Mouse (Mus musculus) adipose tissue, adult 10 weeks (tissue): Measurements from ENCODE around the gene Ppox. TPM values are rescaled to one million over a fixed set of nuclear protein-coding genes. Genes with fewer than 3 reads are reported as not detected.

Source experiments
- polyA plus RNA-seq: library from polyadenylated mRNA; stranded (reverse); fragments of 350-450 nt; fragmentation: Illumina TruSeq; extraction: RNeasy Lipid Tissue Mini Kit (QIAGEN cat#74804); gene quantifications from one replicate; pipeline ENCODE4 v1.2.3, GENCODE M21; 2014; ENCODE audit warnings: low read depth, low replicate concordance

The Ppox gene
- polyA plus RNA-seq, result 43.4 TPM

GRCm38 (mm10) chr1:171280916-171281527 is at the start of gene Ppox:
Gene Ppox (minus strand): TSS chr1:171281186.

GRCm38 (mm10) chr1:171328839-171329432 is 48.0 kb upstream of the Ppox start, which contains the start of gene Dedd:
Gene Dedd (plus strand): TSS chr1:171329145.

DNA sequence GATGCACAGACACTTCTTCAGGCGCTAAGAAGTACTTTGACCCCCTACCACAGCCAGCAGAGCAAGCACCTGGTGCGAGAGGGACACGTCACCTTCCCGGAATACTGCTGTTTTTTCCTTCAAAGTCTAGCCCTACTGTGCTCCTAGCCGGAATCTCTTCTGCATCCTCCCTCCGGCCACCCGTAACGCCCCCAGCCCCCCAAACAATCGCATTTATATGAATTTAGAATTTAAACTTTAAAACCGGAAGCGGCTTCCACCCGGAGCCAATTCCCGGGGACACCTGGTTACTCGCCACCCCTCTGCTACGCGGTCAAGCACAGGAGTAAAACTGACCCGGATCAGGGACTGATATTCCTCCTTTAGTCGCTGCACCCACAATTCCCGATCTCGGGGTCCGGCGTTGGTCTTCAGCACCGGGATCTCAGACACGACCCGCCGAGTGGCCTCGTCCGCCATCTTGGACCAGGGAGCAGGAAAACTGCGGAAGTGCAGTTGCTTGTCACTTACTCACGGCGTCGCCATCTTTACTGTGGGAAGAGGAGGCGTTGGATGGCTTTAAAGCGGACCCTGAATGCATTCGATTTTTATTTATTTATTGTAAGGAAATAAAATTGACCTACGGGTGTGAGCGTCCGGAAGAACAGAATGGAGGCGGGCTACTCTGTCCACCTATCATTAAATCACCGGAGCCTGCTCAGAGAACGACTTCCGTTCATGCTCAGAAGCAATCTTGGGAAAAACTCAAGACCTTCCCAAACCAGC is 13.5 kb upstream of the Ppox start, which contains the start of gene Ufc1:
Gene Ufc1, minus strand, starts transcription at position 727 of the 765 bp plus-strand sequence.

DNA sequence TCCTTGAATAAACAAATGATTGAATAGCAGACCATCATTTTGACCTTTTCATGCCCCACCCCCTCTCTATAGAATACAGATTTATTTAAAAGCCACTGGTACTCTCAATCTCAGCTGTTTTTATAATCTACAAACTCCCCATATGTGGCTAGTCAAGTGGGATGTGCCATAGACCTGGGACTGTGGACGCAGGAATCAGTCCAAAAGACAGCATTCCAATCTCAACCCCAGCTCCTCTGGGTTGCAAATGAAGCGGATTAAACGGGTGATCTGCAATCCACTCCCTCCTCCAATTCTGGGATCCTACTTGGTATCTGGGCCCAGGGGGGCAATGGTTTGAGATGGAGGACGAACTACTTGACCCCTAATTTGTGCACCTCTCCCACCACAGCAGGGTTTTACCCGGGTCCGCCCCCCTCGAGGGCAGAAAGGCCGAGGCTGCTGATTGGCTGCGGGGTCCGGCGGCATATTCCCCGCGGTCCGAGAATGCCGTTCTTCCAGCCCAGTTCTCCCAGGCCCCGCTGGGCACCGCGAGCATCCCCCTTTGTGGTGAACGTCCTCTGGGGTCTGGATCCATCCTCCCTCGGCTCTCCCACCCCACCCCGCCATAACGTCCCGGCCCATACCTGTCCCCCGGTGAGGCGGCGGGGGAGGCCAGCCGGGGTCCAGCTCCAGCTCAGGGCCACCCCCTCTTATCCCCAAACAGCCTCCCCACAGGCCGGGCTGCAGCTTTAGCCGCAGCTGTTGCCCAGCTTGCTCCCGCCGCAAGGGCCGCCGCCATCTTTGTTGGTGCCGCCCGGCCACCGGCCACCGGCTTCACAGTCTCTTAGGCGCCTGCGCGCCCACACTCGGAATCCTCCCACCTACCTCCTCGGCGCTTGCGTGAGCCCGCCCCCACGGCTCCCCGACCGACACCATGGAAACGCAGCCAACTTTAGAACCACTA is 6.4 kb upstream of the Ppox start, which contains the start of gene Usp21:
Gene Usp21, minus strand, starts transcription at position 856 of the 946 bp plus-strand sequence.

GRCm38 (mm10) chr1:171269848-171270572 is 11.0 kb downstream of the Ppox start, which contains the start of gene B4galt3:
Gene B4galt3 (plus strand): TSS chr1:171270328.

DNA sequence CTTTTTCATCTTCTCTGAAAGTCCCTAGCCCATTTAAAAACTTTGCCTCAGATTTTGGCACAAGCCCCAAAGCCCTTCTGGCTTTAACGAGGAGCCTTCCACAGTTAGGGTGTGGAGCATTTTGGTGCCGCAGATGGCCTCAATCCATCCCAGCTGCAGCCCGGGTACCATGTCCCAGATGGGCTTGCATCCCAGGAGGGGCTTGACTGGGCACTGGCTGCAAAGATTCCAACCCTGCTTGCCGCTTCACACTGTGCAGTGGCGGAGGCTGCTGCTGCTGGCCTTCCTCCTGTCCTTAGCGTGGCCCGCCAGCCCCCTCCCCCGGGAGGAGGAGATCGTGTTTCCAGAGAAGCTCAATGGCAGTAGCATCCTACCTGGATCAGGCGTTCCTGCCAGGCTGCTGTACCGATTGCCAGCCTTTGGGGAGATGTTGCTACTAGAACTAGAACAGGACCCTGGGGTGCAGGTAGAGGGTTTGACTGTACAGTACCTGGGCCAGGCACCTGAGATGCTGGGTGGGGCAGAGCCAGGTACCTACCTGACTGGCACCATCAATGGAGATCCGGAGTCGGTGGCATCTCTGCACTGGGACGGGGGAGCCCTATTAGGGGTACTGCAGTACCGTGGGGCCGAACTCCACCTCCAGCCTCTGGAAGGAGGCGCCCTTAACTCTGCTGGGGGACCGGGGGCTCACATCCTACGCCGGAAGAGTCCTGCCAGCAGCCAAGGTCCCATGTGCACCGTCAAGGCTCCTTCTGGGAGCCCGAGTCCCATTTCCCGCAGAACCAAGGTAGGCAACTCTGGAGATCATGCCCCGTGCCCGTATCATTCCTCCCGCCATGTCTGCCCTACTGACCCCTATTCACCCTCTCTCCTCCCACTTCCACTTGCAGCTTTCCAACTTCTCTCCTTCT is 30.0 kb downstream of the Ppox start, which contains the start of gene Ndufs2:
Gene Ndufs2, minus strand, starts transcription at position 709 of the 914 bp plus-strand sequence.

DNA sequence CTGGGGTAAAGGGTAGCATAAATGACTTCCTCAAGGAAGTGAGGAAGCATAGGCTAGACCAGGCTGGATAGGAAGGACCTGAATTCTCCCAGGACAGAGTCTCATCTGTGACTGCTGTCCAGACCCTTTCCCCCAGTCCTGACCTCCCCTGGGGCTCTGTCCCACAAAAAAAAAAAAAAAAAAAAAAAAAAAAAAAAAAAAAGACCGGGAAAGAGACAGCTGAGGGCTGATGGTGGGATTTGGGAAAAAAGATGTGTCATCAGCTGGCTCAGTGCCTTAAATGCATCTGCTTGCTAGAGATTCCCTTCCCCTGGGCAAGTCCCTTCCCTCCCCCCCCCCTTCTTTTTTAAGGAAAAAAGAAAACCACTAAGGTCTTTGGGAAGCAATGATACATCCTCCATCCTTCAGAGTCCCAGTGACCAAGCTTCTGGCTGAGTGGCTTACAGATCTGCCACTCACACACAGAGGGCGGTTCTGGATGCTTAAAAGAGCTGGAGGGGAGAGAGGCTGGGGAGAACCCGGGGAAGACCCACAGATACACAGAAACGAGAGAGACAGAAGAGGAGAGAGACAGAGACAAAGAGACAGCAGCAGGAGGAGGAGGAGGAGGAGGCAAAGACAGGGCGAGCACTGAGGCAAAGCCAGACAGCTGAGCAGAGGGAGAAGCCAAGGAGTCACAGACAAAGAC is 30.9 kb downstream of the Ppox start, which contains the start of gene Adamts4:
Gene Adamts4, plus strand, starts transcription at position 509 of the 688 bp plus-strand sequence.

GRCm38 (mm10) chr1:171234126-171234525 is 46.9 kb downstream of the Ppox start, which contains the start of gene Fcer1g:
Gene Fcer1g (minus strand): TSS chr1:171234365.

Other genes with a start within 250 kb of the Ppox start
- 42.1 TPM for gene Fcgr3, start 216.3 kb downstream of the Ppox start, polyA plus RNA-seq
- gene Cfap126, start 167.3 kb downstream of the Ppox start, polyA plus RNA-seq, result 23.4 TPM
- 135 TPM for gene Sdhc, start 130.6 kb downstream of the Ppox start, polyA plus RNA-seq
- gene Mpz, start 130.5 kb downstream of the Ppox start, polyA plus RNA-seq, result 1.9 TPM
- 16.3 TPM for gene Pcp4l1, start 84.9 kb downstream of the Ppox start, polyA plus RNA-seq
- gene Nr1i3, start 67.2 kb downstream of the Ppox start, polyA plus RNA-seq, result not detected
- 23.7 TPM for gene Tomm40l, start 58.7 kb downstream of the Ppox start, polyA plus RNA-seq
- 1.1 TPM for gene Apoa2, start 56.1 kb downstream of the Ppox start, polyA plus RNA-seq
- gene Fcer1g, start 46.8 kb downstream of the Ppox start, polyA plus RNA-seq, result 58.9 TPM
- 1.8 TPM for gene Adamts4, start 30.8 kb downstream of the Ppox start, polyA plus RNA-seq
- gene Ndufs2, start 29.8 kb downstream of the Ppox start, polyA plus RNA-seq, result 176 TPM
- gene B4galt3, start 10.9 kb downstream of the Ppox start, polyA plus RNA-seq, result 40.5 TPM
- 28.1 TPM for gene Usp21, start 6.8 kb upstream of the Ppox start, polyA plus RNA-seq
- 139 TPM for gene Ufc1, start 13.8 kb upstream of the Ppox start, polyA plus RNA-seq
- 39.7 TPM for gene Dedd, start 48.0 kb upstream of the Ppox start, polyA plus RNA-seq
- gene Nit1, start 64.5 kb upstream of the Ppox start, polyA plus RNA-seq, result 95.7 TPM
- 72.2 TPM for gene Pfdn2, start 64.5 kb upstream of the Ppox start, polyA plus RNA-seq
- gene Klhdc9, start 79.6 kb upstream of the Ppox start, polyA plus RNA-seq, result 5.5 TPM
- 27.6 TPM for gene Nectin4, start 88.9 kb upstream of the Ppox start, polyA plus RNA-seq
- 6.5 TPM for gene Arhgap30, start 107.8 kb upstream of the Ppox start, polyA plus RNA-seq
- 59.3 TPM for gene Usf1, start 130.1 kb upstream of the Ppox start, polyA plus RNA-seq
- gene Tstd1, start 137.7 kb upstream of the Ppox start, polyA plus RNA-seq, result 9.5 TPM
- gene F11r, start 156.3 kb upstream of the Ppox start, polyA plus RNA-seq, result 71.7 TPM
- 4.8 TPM for gene Alyref2, start 222.3 kb upstream of the Ppox start, polyA plus RNA-seq